Mouse (Mus musculus) layer of hippocampus, postnatal 10 days (tissue): ENCODE data around the gene Cmya5. TPM values are rescaled to one million over a fixed set of nuclear protein-coding genes. Genes with fewer than 3 reads are reported as not detected.
A peak's percentile ranks its signal among the peaks of the same experiment; 100 is the strongest.
"Not testable (repeated sequence)": the region's sequence is repeated elsewhere in the genome, so short reads cannot be mapped to it uniquely, and the experiment has no call there.

ENCODE experiments used
- DNase-seq, 2 experiments: peaks; one replicate each; pipeline ENCODE4 v3.0.0; 2021; ENCODE audit warnings: low spot score in 2 of 2
- total RNA-seq, 2 experiments: library from RNA; stranded (reverse); gene quantifications; 2 replicates each; pipeline ENCODE4 v1.2.3; 2021

The Cmya5 gene
- total RNA-seq, 2 experiments from 2014 or later, result 1.7 to 1.9 TPM

GRCm38 (mm10) chr13:93128111-93128860 is 16.2 kb downstream of the Cmya5 start:
- no peak for DNase-seq

GRCm38 (mm10) chr13:93122321-93122720 is 22.2 kb downstream of the Cmya5 start:
- no peak for DNase-seq

GRCm38 (mm10) chr13:93117241-93117640 is 27.3 kb downstream of the Cmya5 start:
- no peak for DNase-seq

GRCm38 (mm10) chr13:93102340-93103090 is 42.0 kb downstream of the Cmya5 start:
- DNase-seq, result no peak

- DNase-seq, result no peak
Measured at GRCm38 (mm10) chr13:93098596-93098995, 45.9 kb downstream of the Cmya5 start.

- no peak for DNase-seq
Measured at GRCm38 (mm10) chr13:93096643-93097042, 47.9 kb downstream of the Cmya5 start.

GRCm38 (mm10) chr13:93095097-93095791 is 49.3 kb downstream of the Cmya5 start:
- no peak for DNase-seq

GRCm38 (mm10) chr13:93094204-93094935 is 50.2 kb downstream of the Cmya5 start:
- peak in 1 of 2 experiments; percentile 15 for DNase-seq

GRCm38 (mm10) chr13:93093697-93094096 is 50.8 kb downstream of the Cmya5 start:
- no peak for DNase-seq

- DNase-seq, result no peak
Measured at GRCm38 (mm10) chr13:93092916-93093429, 51.6 kb downstream of the Cmya5 start.

GRCm38 (mm10) chr13:93091866-93092455 is 52.6 kb downstream of the Cmya5 start:
- DNase-seq, result peak; percentile 31 to 32

GRCm38 (mm10) chr13:93091176-93091575 is 53.3 kb downstream of the Cmya5 start:
- no peak for DNase-seq

GRCm38 (mm10) chr13:93089481-93089880 is 55.0 kb downstream of the Cmya5 start:
- no peak for DNase-seq

- no peak for DNase-seq
Measured at GRCm38 (mm10) chr13:93085711-93086110, 58.8 kb downstream of the Cmya5 start.

GRCm38 (mm10) chr13:93082324-93082723 is 62.2 kb downstream of the Cmya5 start:
- DNase-seq, result not testable (repeated sequence)

- DNase-seq, result no peak
Measured at GRCm38 (mm10) chr13:93080859-93081258, 63.7 kb downstream of the Cmya5 start.

GRCm38 (mm10) chr13:93074147-93074641 is 70.3 kb downstream of the Cmya5 start:
- peak; percentile 51 to 52 for DNase-seq

- peak; percentile 73 to 82 for DNase-seq
Measured at GRCm38 (mm10) chr13:93073595-93073994, 70.9 kb downstream of the Cmya5 start.

- peak in 1 of 2 experiments; percentile 41 for DNase-seq
Measured at GRCm38 (mm10) chr13:93072871-93073411, 71.6 kb downstream of the Cmya5 start.

- DNase-seq, result no peak
Measured at GRCm38 (mm10) chr13:93070406-93070805, 74.1 kb downstream of the Cmya5 start.
